Mouse (Mus musculus): ENCODE measurements at regions not wholly inside any gene's neighbourhood (a gene's known extent, or its start where the extent isn't known, plus 50 kb on each side); places are given as distances from the start of the nearest gene placed in this dataset.

GRCm38 (mm10) chr2:74930702-74931101, 105.1 kb downstream of the Mtx2 start:
- in situ Hi-C loops (cut with MboI) = no loop called here

GRCm38 (mm10) chr2:74933190-74933589, 107.6 kb downstream of the Mtx2 start:
- in situ Hi-C loops (cut with MboI) = no loop called here

DNA sequence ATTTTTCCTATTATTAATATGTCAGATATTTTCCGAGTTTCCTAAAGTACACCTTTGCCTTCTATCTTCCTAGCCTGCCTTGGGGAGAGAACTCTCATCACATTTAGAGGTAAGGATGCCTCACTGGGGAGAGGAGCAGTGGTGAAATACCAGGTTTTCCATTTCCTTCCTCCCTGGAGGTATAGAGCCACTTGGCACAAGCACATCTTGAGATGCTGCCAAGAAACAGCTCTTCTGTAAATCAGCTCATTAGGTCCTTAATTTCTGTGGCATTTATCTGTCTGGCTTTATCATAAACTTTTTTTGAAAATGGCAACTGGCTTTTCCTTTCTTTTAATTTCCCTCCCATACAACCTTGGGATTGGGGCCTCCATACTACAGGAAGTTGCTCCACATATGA, 108.2 kb downstream of the Mtx2 start:
- in situ Hi-C loops (cut with MboI) = no loop called here

DNA sequence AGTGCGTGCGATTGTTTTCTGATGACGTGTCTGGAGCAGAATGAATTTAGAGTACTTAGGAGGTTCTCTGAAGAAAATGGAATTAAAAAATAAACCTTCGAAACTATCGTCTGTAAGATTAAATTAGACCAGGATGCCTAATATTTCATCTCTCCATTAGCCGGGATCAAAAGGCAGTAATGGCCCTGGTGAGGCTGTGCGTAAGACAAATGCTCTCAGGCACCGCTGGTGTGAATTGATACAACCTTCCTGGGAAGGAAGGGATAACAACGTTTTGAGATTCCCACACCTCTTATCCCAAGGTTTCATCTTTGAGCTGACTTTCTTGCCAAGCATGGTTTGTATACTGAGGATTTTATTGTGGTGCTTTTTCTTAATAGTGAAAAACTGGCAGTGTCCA, 113.1 kb downstream of the Mtx2 start:
- in situ Hi-C loops (cut with MboI) = no loop called here

- in situ Hi-C loops (cut with MboI) = no loop called here
Observed at GRCm38 (mm10) chr2:74941966-74942365, 116.4 kb downstream of the Mtx2 start.

- in situ Hi-C loops (cut with MboI) = no loop called here
Observed at GRCm38 (mm10) chr2:74942611-74943198, 117.1 kb downstream of the Mtx2 start.

DNA sequence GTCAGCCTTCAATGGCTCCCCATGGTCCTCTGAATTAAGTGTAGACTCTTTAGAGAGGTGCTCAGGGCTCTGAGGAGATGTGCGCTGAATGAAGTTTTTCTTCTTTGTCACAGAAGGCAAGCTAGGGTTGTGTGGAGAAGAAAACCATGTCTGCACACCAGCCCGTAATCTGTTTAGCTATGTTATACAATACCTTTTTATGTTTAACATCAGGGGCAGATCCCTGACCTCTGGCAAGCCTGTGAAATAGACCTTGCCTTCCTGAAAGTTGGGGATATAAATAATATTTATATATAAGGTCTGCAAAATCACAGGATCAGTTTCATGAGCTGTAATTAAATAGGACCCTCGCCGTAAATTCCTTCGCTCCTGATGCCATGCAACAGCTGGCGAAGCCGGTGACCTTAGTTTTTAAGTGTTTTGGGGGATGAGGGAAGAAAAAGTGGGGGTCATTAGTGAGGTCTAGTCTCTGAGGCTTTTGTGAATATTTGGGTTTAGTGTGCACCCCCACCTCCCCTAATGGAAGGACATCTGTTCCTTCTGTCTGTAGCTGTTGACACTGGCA, 119.7 kb downstream of the Mtx2 start:
- in situ Hi-C loops (cut with MboI) = no loop called here

GRCm38 (mm10) chr2:74951401-74952260, 126.0 kb downstream of the Mtx2 start:
- in situ Hi-C loops (cut with MboI) = no loop called here

DNA sequence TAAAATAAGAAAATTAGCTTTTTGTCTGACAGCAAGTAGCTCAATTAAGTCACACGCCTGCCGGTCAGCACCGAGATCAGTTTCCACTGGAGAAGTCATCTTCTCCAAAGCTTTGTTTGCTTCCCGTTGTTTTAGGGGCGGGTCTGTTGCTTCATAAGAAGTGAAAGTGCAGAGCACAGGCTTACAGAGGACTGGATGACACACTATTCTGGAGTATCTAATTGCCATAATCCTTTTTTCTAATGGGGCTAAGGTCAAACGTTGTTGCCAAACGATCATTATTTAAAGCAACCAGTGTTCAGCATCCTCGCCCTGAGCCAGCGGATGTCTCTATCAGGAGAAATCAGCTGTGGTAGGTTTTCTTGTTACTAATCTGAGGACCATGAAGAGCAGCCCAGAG, 128.5 kb downstream of the Mtx2 start:
- in situ Hi-C loops (cut with MboI) = no loop called here

DNA sequence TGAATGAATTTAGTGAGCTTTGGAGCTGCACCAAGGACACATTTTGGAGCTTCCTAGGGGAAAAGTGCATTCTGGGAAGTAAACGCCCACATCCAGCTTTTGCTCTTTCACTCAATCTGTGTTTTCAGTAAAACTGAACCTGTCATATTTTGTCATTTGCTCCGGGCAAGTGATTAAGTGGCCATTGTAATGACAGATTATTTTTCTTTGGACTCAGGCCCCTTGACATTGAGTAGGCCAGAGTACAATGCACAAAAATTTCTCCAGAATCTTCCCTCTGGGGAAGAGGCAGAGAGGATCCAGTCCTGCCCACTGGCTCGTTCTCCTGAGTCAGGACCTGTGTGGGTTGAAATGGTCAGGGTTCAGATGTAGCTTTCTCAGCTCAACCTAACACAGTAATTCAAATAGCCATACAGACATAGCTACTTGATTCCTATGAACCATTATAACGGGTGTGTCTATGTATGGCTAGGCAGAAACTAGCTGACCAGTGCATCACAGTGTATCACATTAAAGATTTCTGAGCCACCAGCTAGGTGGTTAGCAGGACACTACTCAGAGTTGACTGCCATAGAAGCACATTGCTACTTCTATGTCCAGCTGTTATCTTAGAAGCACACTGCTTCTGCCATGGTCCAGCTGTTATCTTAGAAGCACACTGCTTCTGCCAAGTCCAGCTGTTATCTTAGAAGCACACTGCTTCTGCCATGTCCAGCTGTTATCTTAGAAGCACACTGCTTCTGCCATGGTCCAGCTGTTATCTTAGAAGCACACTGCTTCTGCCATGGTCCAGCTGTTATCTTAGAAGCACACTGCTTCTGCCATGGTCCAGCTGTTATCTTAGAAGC, 129.9 kb downstream of the Mtx2 start:
- in situ Hi-C loops (cut with MboI) = no loop called here

- in situ Hi-C loops (cut with MboI) = no loop called here
Observed at GRCm38 (mm10) chr2:74956129-74956450, 130.5 kb downstream of the Mtx2 start.

GRCm38 (mm10) chr2:74956556-74956955, 131.0 kb downstream of the Mtx2 start:
- in situ Hi-C loops (cut with MboI) = no loop called here

DNA sequence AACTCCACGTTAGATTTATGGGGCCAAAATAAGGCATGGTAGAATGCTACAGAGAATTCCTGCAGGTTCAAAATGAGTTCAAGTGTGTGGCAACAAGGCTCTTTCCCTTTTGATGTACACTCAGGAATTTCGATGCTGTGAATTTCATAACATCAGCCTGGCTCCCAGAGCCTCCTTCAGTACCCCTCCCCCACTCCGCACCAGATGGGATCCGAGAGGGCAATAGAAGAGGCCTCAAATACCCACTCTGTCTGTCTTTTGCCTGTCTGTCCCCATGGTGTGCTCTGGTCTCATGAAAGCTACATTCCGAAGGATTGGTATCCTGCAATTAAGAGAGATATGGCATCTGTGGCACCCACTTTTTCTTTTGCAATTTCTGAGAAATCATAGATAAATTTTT, 134.3 kb downstream of the Mtx2 start:
- in situ Hi-C loops (cut with MboI) = no loop called here

DNA sequence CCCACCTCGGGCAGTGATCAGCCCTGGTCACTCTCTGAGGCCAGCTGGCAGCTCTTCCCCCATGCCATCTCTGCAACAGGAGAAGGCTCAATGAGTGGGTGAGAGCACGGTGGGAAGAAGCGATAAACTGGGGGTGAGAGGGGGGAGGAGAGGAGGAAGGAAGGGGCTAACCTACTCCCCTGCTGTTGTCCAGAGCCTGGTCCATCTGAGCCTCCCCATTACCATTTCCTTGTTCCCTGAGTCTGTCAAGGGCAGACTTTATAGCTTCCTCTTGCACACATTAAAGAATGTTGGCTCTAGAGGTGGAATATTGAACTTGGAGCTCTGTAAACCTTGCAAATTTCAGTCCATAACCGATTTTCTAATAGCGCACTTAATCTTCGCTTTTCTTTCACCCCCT, 136.8 kb downstream of the Mtx2 start:
- in situ Hi-C loops (cut with MboI) = no loop called here

- in situ Hi-C loops (cut with MboI) = no loop called here
Observed at GRCm38 (mm10) chr2:74964360-74964759, 138.8 kb downstream of the Mtx2 start.

GRCm38 (mm10) chr2:74964980-74965379, 139.4 kb downstream of the Mtx2 start:
- in situ Hi-C loops (cut with MboI) = no loop called here

DNA sequence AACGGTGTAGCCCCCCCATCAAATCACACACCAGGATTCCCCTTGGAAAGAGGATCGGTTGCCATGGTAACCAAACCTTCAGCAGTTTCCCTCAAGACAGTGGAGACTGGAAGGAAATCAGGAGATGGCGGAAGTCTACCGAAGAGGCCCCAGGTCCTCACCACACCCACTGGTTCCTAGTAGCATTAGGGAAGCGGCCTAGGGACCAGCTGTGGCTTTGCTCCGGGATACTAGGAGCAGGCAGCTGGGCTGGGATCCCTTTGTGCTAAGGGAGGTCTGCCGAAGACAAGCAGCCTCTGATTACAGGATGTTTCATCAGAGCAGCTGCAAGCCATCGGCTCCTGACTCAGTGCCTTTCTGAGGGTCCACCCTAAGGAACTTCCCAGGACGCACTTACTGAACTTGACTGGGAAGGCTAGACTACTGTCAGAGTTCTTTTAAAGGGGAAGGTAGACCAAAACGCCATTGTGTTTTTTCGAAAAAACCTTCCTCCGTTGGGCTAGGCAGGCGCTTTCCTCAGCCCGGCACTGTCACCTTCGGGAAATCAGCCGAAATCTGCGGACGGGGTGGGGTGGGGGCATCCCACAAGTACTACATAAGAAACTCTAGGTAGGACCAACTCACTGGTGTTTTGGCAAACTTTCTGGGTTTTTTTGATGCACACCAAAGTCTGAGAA, 139.9 kb downstream of the Mtx2 start:
- in situ Hi-C loops (cut with MboI) = no loop called here

DNA sequence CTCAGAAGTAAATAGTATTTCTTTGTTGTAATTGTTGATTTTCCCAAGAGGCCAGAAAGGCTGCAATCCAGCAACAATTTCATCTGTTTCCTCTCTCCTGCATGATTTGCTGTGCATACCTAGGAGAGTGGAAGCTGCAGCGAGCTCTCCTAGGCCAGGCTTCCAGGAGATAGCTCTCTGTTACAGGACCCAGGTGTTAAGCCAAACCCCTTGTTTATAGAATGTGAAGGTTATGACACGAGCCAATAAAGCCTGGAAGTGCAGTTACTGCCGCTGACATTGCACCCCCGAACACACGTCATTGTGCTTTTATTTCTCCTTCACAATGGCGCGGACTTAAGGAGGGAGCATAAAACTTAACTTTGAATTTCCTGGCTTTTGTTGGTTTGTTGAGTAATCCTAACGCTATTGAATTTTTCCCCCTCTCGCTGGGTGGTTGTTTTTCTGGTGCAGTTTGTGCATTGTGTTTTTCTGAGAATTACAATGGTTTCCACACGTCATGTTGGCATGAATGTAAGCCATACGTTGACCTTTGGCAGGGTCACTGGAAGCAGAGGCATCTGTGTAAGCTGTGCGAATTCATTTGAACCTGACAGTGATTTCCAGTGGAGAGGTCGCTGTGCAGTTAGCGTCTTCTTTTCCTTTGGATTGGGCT, 145.1 kb downstream of the Mtx2 start:
- in situ Hi-C loops (cut with MboI) = no loop called here

DNA sequence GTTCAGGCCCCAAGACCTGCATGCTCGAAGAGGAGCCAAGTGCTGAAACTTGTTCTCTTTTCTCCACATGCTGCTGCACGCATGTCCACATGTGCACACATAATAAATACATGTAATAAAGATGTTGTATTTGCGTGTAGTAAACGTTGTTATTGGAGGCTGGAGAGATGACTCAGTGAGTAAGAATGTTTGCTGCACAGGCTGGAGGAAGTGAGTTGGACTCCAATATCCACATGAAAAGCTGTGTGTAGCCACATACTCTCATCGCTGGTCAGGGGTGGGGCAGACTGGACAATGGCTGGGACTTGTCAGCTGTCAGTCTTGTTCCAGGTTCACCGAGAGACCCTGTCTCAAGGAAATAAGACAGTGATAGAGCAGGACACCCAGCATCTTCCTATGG, 147.8 kb downstream of the Mtx2 start:
- in situ Hi-C loops (cut with MboI) = no loop called here

DNA sequence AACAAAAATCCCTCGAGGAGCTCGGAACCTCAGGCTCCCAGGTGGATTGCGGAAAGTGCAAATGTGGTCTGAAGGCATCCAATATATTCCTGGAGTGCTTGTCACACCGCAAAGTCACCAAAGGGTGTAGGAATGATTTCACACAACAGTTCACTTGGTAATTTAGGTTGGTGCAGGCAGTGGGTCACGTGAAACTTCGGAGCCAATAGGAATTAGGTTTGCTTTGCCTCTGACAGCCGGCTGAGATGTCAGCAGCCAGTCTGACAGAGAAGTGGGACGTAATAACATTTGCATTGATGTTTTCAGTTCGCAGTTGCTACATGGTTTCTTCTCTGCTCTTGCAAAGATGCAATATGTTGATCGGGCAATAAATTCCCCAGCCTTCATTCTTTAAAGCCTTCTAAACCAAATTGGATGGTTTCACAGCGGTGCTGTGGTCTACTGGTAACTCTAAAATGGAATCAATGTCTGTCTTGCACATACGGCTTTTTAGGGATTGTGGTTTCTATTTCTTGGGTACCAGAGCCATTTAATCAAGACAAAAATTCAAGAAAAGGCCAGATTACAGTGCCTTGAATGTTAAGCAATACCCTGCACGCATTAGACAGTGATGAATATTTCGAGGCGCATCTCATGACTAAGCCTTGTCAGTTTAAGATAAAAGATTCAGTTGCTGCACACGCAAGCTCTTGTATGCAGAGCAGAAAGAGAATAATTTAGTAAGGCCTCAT, 149.2 kb downstream of the Mtx2 start:
- in situ Hi-C loops (cut with MboI) = no loop called here

DNA sequence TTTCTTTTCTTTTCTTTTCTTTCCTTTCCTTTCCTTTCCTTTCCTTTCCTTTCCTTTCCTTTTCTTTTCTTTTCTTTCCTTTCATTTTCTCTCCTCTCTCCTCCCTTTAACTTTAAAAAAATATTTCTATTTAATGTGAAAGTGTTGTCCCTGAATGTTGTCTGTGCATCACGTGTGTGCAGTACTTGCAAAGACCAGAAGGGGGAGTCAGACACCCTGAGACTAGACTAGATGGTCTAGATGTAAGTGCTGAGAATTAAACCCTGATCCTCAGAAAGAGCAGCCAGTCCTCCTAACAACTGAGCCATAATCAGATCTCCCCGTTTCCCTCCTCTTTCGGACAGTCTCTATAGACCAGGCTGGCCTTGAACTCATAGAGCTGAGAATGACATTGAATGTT, 151.7 kb downstream of the Mtx2 start:
- in situ Hi-C loops (cut with MboI) = no loop called here

All from mature B cell (primary cell).